ENCODE assay signal across 31 mouse cellular contexts in genomic region chr3:36511491-36511890, GRCm38 (mm10). TPM values are rescaled to one million over a fixed set of nuclear protein-coding genes. Genes with fewer than 3 reads are reported as not detected.
"Had no signal": no experiment of that assay in that cellular context is flagged by ENCODE, and none has a peak within 500 bp of the region (broad histone marks: within the 10 kb centered on the region; RNA-seq: fewer than 3 reads in every experiment).

No protein-coding gene starts in this region.

- DNase-seq: forebrain, postnatal 0 days; gastrocnemius, postnatal 10 days; gastrocnemius, postnatal 25 days; heart, adult 2 months; heart, postnatal 10 days; heart, postnatal 4 days; kidney, adult 18-20 months; kidney, adult 8-10 months; kidney, postnatal 10 days; kidney, postnatal 25 days; kidney, postnatal 4 days; liver; liver, embryonic 13.5 days had no signal

- H3K9me3 ChIP-seq: hindbrain, embryonic 10.5 days; hindbrain, embryonic 12.5 days; limb, embryonic 10.5 days; limb, embryonic 12.5 days; liver, embryonic 13.5 days; liver, embryonic 15.5 days had no signal

- H3K4me3 ChIP-seq: heart, adult 2 months; hindbrain, embryonic 10.5 days; hindbrain, embryonic 12.5 days; layer of hippocampus, adult 2 months; left cerebral cortex, adult 2 months; limb, embryonic 10.5 days; limb, embryonic 12.5 days; liver, embryonic 13.5 days; liver, embryonic 15.5 days had no signal

- H3K4me1 ChIP-seq: hindbrain, embryonic 10.5 days; hindbrain, embryonic 12.5 days; limb, embryonic 10.5 days; limb, embryonic 12.5 days; liver, embryonic 13.5 days; liver, embryonic 15.5 days had no signal

- H3K27me3 ChIP-seq: hindbrain, embryonic 12.5 days; liver, embryonic 13.5 days; liver, embryonic 15.5 days had no signal

- H3K4me2 ChIP-seq: hindbrain, embryonic 12.5 days; hindbrain, embryonic 14.5 days; limb, embryonic 12.5 days; liver, embryonic 11.5 days; liver, embryonic 13.5 days; liver, embryonic 15.5 days had no signal

- H3K27ac ChIP-seq: heart, adult 2 months; hindbrain, embryonic 10.5 days; hindbrain, embryonic 12.5 days; hindbrain, embryonic 14.5 days; layer of hippocampus, adult 2 months; left cerebral cortex, adult 2 months; limb, embryonic 10.5 days; limb, embryonic 12.5 days; liver, embryonic 13.5 days; liver, embryonic 15.5 days had no signal

- ATAC-seq: forebrain, postnatal 0 days; hindbrain, embryonic 16.5 days; inflammation-experienced regulatory T-cells, adult 6 months had no signal

- H3K36me3 ChIP-seq: hindbrain, embryonic 10.5 days; hindbrain, embryonic 12.5 days; limb, embryonic 10.5 days; limb, embryonic 12.5 days; liver, embryonic 13.5 days; liver, embryonic 15.5 days had no signal

- H3K9ac ChIP-seq: forebrain, postnatal 0 days; hindbrain, embryonic 12.5 days; hindbrain, embryonic 14.5 days; limb, embryonic 12.5 days; liver, embryonic 13.5 days; liver, embryonic 15.5 days had no signal

RNA-seq across cellular contexts. Expression of gene Gm11549, which starts 10.1 kb away (rescaled TPM):
- total RNA-seq: gastrocnemius, adult 18-20 months; gastrocnemius, postnatal 25 days; granulocyte monocyte progenitor cell, adult 5-6 weeks; heart, adult 2 months; heart, postnatal 10 days; heart, postnatal 25 days had no signal
- polyA plus RNA-seq: heart, adult 2 months; inflammation-experienced regulatory T-cells, adult 6 months; kidney, embryonic 14.5 days; kidney, embryonic 16.5 days; limb, embryonic 10.5 days; liver, embryonic 11.5 days; liver, embryonic 13.5 days; liver, embryonic 15.5 days had no signal

RNA-seq across cellular contexts. Expression of gene 1810062G17Rik, which starts 35.8 kb away (rescaled TPM):
- total RNA-seq: forebrain, postnatal 0 days; gastrocnemius, adult 18-20 months; gastrocnemius, postnatal 25 days; heart, adult 2 months; layer of hippocampus, adult 2 months; layer of hippocampus, postnatal 25 days; left cerebral cortex, adult 2 months; left cerebral cortex, postnatal 36 days had no signal
